Mouse (Mus musculus): Measurements from ENCODE around the gene Thap7.
"Not testable (repeated sequence)": the region's sequence is repeated elsewhere in the genome, so short reads cannot be mapped to it uniquely, and the experiment has no call there.

Thap7 gene

DNA sequence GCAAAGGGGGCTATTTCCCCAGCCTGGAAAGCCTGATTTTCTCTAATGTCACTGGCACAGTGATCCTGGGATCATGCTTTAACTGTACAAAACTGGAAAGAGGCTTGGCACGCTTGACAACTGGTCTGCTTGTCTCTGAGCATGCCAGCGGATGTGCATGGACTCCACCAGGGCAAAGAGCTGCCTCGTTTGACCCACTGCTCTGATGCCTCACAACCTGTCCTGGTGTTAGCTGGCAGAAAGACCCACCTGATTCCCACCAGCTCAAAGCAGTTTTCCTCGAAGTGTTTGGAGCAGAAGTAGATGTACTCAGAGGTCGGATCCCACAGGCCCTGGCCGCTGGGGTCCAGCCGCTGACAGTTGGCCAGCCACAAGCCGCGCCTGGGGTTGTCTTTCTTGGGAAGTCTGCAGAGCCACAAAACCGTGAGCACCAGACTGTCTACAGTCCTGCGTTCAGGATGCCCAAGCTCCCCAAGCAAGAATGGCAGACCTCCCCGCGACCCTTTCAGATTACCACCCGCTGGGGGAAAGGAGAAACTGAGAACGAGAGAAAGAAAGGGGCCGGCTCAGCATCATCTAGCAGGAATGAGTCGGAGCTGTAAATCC lies 852 bp downstream of the Thap7 start:
- DNase-seq, result no peak

DNA sequence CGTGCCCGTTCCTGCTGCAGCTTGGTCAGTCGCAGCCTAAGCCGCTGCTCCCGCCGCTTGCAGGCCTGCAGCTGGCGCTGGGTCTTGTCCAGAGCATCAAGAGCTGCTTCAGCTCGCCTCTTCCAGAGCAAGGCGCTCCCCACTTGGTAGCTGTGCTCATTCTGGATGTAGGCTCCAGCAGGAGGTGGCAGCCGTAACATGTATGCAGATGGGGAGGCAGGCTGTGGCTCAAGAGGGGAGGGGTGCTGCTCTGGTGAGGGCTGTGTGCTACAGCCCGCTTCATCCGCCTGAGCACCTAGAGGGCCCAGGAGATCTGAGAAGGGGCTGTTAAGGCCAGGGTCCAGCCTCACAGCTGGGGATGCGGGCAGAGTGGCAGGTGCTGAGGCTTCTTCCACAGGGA lies 2.7 kb downstream of the Thap7 start:
- no peak for DNase-seq

DNA sequence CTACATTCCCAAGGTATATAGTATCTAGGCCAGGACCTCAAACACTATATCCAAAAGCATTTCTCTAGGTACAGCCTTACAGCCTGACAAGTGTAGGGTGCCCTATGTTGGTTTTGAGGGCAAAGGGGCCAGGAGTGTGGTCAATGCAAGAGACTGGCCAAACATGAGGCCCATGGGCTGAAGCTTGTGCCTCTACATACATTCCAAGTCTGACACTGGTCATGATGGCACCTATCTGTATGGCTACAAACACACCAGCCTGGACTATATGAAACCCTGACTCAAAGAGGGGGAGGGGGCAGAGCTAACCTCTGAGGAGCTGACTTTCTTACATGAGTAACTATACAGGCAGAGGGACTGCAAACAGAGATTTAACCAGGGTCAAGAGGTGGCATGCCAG lies 3.3 kb downstream of the Thap7 start:
- no peak for DNase-seq

DNA sequence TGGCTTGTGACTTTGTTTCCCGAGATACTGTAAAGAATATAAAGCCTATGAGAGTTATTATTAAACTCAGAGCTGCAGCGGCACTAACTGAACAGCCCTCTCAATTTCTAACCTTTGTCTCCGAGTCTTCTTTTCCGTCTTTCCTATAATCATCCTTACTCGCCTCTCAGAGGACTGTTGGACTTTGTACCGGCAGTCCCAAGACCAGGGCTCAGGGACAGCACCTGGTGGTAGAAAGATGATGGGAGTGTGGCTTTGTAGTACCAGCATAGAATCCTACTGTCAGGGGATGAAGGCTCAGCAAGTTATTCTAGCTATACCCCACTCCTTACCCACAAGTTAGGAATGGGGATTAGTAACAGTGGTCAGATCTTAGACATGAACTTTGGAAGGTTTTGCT lies 4.7 kb downstream of the Thap7 start:
- no peak for DNase-seq

DNA sequence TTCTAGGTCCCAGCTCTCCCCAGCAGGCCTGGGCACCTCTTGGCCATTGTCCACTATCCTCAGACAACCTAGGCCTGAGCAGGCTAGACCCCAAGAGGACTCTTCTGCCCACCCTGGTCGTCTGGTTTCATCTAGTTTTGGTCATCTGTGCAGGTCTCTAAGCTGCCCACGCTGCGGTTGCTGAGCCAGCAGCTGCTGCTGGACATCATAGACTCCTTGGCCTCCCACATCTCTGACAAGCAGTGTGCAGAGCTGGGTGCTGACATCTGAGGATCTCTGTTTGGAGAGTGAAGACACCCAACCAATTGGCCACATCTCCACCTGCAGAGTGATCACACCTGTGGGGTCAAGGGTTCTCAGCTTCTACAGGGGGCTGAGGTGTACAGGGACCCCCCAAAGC lies 5.4 kb downstream of the Thap7 start:
- DNase-seq, result no peak

DNA sequence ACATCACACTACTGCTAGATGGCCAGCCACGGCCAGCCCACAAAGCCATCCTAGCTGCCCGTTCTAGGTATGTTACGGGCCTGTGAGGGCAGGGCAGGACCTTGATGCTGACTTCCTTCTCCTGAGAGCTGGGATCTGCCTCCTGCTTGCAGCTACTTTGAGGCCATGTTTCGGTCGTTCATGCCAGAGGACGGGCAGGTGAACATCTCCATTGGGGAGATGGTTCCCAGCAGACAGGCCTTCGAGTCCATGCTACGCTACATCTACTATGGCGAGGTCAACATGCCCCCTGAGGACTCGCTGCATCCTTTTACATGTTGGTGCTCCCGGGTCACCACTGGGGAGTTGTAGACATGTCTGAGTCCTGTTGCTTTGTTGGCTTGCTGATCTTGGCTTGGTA lies 6.8 kb downstream of the Thap7 start:
- no peak for DNase-seq

DNA sequence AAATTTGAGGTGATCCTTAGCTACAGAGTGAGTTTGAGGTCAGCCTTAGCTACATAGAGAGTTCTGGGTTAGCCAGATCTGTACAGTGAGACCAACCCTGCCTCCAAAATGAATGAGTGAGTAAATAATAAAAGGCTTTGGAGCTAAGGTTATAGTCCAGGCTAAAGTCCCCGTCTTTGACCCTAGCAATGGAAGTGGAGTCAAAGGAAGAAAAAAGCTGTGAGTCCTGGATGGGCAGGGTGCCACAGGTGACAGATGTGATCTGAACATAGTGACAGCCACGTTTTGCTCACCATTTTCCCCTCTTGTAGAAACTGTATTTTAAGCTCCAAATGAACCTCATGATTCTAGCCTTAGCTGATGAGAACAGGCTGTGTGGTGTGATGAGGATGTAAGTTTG lies 12.0 kb downstream of the Thap7 start:
- DNase-seq, result no peak

DNA sequence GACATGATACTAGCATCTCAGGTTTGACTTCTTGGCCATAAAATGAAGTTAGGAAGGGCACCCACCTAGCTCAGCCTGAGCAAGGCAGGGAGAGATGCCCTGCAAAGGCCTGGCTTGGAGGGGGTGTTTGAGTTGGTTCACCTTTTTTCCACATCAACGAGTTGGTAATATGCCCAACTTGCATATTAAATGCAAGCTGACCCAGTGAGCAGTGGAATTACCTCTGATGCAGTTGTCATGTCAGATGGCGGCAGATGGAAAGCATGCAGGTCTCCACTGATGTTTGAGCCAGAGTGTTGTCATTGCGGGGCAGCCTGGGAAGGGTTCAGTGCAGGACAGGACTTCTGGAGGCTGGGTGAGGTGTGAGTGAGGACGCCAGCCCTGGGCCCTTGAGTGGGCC lies 19.5 kb downstream of the Thap7 start:
- no peak for DNase-seq

DNA sequence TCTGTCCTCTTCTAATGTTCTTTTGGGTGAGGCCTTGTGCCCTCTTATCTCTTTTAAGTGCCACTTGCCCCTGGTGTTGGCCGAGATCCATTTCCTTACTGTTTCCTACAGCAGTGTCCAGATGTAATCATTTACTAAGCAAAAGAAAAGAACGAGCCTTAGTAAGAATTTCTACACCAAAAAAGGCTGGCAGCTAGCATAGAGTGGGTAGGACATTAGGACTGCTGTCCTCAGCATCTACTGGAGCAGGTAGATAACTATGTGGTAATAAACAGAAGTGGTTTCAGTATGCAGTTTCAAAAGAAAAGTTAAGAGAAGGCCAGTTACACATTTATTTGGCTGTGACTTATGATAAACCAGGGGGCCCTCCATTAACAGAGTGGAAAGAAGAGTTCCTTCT lies 20.2 kb downstream of the Thap7 start:
- DNase-seq, result no peak

DNA sequence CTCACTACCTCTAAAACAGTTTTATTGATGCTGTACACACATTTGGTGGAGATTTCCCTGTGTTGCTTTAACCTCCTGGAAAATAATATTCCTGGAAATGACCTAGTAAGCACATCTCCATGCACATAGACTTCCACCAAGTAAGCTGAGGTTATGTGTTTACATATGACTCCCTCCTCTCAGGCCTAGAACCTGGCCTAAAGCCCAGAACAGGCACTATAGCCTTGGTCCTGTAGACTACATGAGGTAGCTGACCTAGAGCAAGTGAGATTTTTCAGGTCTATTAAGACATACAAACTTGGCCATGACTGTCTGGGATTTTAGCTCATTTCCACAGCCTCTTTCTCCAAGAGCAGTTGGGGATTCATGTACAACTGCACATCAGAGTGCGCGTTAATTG lies 20.8 kb downstream of the Thap7 start:
- DNase-seq, result no peak

DNA sequence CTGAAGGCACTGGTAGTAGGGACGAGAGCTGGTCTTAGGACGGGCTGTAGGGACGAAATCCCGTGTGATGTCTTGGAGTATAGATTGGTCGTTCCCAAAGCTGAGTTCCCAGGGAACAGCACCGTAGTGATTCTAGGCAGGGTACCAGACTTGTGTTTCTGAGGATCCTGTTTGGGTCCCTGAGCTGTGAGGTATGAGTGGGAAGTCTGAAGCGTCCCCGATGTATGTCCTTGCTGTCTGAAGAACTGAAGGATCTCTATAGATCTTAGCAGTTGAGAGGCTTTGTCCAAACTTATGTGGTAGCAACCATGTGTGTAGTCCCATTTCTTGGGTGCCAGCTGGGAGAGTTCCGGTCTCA lies 21.7 kb downstream of the Thap7 start:
- DNase-seq, result no peak

DNA sequence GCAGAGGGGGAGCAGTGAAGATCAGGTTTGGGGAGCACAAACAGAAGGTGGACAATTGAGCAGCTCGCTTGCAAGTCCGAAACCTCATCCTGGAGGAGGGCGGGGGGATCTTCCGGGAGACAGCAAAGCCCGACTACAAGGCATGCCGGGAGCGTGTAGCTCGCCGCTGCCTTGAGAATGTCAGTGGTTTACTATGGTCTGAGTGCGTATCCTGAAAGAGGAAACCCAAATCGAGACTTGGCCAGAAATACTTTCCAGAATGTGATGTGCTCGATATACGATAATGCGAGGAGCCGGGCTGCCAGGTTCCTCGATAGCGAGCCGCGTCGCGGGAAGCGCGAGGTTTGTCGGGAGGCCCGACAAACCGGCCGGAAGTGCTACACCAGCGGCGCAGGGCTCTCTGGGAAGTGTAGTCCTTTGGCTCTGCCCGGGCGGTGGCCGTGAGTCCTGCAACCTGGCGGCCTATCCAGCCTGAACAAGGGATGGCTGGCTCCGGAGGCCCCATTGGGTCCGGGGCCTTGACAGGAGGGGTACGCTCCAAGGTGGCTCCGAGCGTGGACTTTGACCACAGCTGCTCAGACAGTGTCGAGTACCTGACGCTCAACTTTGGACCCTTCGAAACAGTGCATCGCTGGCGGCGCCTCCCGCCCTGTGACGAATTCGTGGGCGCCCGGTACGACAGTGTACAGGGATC lies 22.2 kb downstream of the Thap7 start, which contains the start of gene Lztr1:
Lztr1 (plus strand) TSS at position 143 of the 694 bp plus-strand sequence.
- DNase-seq, result peak; percentile 92

DNA sequence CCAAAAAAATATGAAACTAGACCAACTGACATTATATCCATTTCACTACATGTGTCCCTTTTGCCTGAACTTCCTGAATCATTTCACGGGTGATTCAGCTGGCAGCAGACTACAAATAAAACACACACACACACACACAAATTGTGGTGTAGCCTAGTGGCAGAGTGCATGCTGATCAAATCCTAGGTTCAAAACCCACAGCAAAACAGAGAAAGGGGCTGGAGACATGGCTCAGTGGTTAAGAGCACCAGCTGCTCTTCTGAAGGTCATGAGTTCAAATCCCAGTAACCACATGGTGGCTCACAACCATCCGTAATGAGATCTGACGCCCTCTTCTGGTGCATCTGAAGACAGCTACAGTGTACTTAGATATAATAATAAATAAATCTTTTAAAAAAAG lies 22.9 kb downstream of the Thap7 start:
- not testable (repeated sequence) for DNase-seq

DNA sequence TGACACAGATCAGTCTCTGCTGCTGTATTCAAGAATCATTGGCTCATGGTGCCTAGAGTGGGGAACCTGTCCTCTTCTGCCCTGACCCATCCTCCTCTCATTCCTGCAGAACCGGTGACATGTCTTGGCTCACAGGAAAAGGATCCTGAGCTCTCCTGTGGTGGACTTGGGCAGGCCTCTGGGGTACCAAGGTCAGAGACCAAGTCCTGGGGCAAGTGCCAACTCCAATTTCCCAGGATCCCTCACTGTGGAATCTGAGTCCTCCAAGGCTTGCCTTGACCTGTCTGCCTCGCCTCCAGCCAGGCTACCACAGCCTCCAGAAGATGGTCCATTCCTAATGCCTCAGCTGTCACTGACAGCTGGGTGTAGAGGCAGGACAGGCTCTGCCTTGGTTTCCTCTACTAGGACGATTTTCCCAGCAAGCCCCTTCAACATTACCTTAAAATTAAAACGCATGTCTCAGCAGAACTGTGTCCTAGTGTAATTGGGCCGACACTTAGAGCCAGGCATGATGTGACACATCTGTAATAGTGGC lies 23.9 kb downstream of the Thap7 start:
- DNase-seq, result no peak

DNA sequence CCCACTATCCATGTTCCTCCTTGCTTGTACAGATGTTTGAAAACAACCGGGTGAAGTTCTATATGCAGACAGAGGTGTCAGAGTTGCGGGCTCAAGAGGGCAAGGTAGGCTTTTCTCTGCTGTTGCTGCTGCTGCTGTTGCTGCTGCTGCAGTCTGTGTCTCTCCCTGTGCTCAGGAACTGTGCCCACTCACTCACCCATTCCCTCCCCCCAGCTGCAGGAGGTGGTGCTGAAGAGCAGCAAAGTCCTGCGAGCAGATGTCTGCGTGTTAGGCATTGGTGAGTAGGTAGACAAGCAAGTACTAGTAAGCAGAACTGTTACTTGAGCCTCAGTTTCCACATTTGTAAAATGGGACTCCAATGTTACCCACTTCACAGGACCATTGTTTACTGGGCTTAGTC lies 28.3 kb downstream of the Thap7 start:
- DNase-seq, result peak; percentile 63

DNA sequence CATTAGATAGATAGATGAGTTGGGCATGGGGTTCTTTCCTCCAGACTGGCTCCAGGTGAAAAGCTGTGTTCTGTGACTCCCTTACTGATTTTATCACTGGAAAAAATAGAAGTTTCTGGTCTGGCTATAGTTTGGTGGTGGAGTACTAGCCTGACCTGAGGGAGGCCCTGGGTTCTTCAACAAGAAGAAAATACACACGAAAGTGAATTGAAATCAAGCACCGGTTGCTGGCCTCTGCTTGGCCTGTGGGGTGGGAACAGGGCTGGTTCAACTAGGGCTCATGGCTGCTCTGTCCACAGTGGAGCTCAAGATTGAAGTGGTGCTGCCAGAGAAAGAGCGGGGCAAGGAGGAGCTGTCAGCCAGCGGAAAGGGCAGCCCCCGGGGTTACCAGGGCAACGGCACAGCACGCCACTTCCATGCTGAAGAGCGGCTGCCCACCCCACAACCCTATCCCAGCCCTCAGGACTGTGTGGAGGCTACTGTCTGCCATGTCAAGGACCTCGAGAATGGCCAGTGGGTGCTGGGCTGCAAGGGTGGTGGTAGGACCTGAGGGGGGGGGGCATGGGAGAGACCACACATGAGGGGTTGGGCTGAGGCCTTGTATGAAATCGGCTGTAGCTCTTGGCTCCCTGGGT lies 31.6 kb downstream of the Thap7 start:
- DNase-seq, result no peak

DNA sequence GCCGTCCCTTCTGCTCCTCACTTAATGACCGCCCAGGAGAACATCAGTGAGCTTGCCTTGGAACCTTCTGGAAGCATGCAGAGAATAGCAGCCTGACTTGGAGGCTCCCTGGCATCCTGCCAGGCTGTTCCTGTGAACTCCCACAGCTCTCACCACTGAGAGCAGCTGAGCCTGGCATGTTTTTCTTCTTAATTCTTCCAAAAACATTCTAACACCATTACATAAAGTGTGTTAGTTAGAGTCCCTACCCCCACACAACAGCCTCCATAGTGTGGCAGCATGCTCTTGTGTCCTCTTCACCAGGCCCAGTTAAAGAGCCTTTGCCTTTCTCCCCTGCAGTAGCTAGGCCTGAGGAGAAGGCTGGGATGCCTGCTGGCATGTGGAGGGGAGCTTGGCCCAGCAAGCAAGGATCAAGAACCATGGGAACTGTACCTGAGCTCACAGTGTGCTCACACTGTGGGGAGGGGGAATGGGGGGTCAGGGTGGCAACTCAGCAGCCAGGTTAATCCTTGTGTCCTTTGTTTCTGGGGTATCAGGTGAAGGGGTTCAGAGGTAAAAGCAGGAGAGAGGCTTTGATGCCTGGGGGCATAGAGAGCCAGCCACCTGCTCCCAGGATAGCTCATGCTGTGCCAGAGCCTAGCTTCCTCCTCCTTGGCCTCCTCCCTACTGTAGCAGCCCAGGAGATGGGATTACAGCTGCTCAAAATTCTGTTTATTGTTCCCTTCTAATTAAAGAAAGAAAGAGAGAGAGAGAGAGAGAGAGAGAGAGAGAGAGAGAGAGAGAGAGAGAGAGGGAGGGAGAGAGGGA lies 34.2 kb downstream of the Thap7 start:
- peak; percentile 92 for DNase-seq

DNA sequence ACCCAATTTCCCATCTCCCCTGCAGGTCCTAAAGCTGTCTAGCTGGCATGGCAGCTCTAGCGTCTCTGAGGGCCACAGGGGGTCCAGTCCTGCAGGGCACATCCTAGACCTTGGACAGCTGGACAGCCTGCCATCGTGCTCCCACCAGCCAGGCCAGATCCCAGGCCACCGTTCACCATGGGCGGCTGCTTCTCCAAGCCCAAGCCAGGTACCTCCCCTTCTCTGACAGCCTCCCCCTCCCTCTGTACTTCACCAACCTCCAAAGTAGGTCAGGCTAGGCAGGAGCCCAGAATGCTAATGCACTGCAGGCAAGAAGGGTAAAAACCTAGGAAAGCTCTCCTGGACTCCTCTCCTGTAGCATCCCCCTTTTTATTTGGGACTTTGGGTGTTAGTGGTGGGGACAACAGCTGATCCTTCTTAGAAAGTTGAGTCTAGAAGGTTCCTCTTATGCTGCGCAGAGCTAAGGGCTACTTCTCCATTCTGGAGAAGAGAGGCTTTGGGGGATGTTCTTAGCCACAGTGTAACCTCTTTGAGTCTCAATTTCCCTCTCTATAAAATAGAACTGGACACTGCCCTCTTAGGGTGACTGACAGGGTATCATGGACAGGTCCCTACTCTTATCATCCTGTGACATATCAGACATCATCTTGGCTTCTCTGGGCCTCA lies 38.9 kb downstream of the Thap7 start:
- peak; percentile 69 for DNase-seq

DNA sequence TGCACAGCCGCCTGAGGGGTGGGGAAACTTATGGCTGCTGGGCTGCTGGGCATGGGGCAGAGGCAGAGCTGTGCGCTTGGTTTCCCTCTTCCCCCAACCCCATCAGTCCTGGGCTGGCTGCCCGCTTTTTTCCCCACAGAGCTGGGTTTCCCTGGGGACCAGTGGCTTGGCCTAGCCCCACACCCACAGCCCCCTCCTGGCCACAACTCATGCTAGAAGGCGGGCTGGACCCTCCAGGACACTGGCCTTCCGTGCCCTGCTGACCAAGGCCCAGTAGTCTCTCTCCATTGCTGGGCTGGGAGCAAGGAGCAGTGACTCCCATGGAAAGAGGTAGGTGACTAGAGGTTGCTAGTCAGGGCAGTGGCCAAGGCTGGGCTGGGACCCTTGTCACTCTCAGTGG lies 39.8 kb downstream of the Thap7 start:
- no peak for DNase-seq

DNA sequence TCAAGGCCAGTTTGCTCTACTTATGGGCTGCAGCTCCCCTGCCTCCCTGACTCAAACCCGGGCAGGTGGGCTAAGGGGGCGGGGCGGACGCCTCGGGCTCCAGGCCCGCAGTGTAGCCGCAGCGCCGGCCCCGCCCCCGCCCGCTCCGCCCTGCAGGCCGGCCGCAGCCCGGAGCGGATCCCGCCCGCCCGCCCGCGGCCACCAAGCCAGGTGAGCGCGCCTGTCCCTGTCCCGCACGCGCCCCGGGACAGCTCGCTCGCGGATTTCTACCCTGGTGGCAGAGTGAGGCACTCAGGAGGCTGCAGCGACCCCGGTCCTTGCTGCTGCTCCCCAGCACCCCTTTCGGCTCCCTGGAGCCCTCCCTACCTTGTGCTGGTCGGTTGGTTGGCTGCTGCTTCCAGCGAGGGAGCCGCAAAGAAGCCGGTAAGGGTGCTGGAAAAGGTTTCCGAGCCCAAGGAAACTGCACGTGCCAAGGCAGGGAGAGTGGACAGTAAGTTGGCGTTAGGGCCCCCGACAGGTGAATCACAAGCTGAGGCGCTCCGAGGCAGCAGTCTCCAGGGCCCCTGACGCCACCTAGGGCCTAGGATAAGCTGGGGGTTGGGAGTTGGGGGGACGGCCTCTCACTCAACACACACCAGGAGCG lies 41.3 kb downstream of the Thap7 start, which contains the start of gene Aifm3:
Aifm3 (plus strand) TSS at position 143 of the 643 bp plus-strand sequence.
- DNase-seq, result no peak

DNA sequence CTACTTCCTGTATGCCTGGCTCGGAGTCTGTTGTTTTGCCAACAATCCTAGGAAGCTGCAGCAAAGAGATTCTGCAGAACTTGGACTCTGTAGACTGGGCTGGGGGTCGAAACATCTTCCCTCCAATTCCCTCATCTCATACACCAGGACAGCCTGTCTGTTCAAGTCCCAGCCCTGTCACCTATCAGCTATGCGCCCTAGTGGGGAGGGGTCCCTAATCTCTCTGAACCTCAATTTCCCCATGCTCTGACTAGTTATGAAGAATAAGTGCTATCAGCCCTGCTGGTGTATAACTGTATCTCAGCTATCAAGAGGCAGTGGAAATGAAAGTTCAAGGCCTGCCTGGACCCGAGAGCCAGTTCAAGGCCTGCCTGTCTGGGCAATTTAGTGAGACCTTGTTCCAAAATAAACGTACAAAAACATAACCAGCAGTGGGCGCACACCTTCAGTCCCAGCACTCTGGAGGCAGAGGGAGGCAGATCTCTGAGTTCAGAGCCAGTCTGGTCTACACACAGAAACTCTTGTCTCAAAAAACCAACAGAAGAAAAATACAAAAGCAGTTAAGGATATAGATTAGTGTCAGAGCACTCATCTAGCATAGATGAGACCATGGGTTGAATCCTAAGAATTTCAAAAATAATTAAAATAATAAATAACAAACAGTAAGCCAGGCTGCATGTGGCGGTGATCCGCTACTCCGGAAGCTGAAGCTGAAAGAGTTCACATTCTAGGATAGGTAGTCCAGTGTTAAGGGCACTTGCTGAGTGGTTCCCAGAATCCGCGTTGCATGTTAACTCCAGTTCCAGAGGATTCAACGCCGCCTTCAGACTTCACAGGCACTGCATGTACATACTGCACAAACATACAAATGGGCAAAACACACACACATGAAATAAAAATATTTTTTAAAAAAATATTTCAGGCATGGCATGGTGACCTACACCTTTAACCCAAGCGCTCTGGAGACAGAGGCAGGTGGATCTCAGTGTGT lies 42.2 kb downstream of the Thap7 start:
- no peak for DNase-seq

Data from right cerebral cortex, adult 18-20 months (tissue).